Mouse (Mus musculus) embryonic fibroblast, embryonic 13.5 days (primary cell): ENCODE data around the gene Car8.

ENCODE experiments used
- CTCF ChIP-seq: IDR thresholded peaks from 2 replicates; pipeline ENCODE4 v1.5.1; 2011; ENCODE audit warnings: mild to moderate bottlenecking, control low read depth, low read length, moderate library complexity, borderline replicate concordance; ENCODE audit not compliant: insufficient read depth
- POLR2A ChIP-seq: IDR thresholded peaks from 2 replicates; pipeline ENCODE4 v1.6.1; 2011; ENCODE audit warnings: low read depth, mild to moderate bottlenecking, control low read depth, low read length, moderate library complexity

DNA sequence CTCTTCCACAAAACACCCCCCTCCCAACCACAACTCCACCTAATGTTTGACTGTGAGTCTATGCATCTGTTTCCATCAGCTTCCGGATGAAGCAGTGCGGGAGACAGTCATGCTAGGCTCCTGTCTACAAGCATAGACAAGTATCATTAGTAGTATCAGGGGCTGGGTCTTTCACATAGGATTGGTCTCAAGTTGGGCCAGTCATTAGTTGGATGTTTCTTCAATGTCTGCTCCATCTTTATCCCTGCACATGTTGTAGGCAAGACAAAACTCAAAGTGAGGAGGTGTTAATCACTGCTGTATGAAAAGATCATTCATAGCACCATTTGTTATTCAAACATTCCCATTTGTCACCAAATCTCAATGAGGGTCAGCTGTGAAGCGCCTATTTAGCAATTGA lies 11.0 kb upstream of the Car8 start:
- TF ChIP-seq CTCF (no peak), POLR2A (no peak)
